Mouse (Mus musculus): ENCODE data around the gene Tmem263. TPM values are rescaled to one million over a fixed set of nuclear protein-coding genes. Genes with fewer than 3 reads are reported as not detected.

Gene Tmem263
- polyA plus RNA-seq, 2 experiments = 29.1 to 83.7 TPM

DNA sequence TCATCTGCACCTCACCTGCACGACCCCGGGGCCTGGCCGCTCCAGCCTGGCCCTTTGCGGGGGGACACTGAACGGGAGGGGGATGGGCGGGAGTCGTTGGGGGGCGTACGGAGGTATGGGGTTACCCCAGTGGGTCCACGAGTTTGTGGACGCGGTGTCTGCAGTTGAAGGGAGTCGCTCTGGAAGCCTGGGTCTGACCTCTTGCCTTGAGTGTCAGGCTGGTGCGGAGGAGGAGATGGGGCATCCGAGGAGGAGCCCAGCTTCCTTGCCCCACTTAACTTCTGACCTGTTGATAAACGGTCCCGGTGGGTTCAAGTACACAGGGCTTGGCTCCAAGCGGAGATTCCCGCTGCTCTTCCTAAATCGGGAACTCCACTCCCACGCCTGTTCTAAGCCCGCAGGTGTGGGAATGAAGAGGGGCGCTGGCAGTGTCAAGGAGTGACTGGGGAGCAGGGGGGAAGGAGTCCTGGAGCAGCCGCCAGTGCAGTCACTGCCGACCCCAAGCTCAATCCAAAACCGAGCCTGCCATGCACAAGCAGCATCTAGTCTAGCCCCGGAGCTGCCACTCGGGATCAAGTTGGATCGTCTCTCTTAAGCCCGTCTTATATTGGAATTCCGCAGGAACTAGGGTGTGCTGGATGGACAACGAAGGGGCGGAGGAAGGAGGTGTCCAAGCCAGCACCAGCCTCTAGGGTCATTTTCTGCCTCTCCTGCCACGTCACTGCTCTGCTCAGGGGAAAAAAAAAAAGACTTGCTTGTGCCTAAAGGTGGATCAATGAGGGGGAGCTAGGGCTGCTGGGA lies 858 bp downstream of the Tmem263 start:
- peak; percentile 13 for ATAC-seq (ENCODE audit: low FRiP score, low read depth)
- no peak for TF ChIP-seq POLR2A (IDR thresholded peaks at IDR 0.05; ENCODE audit: borderline replicate concordance, extremely low read depth, insufficient read depth, insufficient read length)
- 0% methylated on average over 27 of the region's 34 CpGs for WGBS

GRCm38 (mm10) chr10:85114409-85114808 lies 12.0 kb downstream of the Tmem263 start:
- no peak overlapping the region for H3K27ac ChIP-seq (replicated peaks; ENCODE audit: low read depth, low read length)
- H3K9ac ChIP-seq (ENCODE audit: low read depth, low read length, severe bottlenecking) = no peak overlapping the region
- H3K9me3 ChIP-seq (ENCODE audit: control insufficient read depth, low read length) = no peaks in the 10 kb centered on the region
- DNase-seq (ENCODE audit: low spot score) (no peak), ATAC-seq (ENCODE audit: low FRiP score, low read depth) (0 out of 2 replicates have a peak, but pooled peaks have one; percentile 37)
- no peaks in the 10 kb centered on the region for H3K4me1 ChIP-seq (ENCODE audit: control insufficient read depth, insufficient read depth, low read length)
- H3K4me2 ChIP-seq (replicated peaks; ENCODE audit: low read depth, low read length, severe bottlenecking) = no peak overlapping the region
- TF ChIP-seq POLR2A (IDR thresholded peaks at IDR 0.05; ENCODE audit: borderline replicate concordance, extremely low read depth, insufficient read depth, insufficient read length) = no peak
- no peaks in the 10 kb centered on the region for H3K27me3 ChIP-seq (ENCODE audit: control insufficient read depth, insufficient read depth, low read length)
- no peak overlapping the region for H3K4me3 ChIP-seq (replicated peaks; ENCODE audit: low read length)
- 90% methylated on average over 4 of the region's 4 CpGs for WGBS
- peaks cover 68% of the 10 kb centered on the region for H3K36me3 ChIP-seq (ENCODE audit: control insufficient read depth, insufficient read depth, low read length)

More for the DNA sequence above, 858 bp downstream of the Tmem263 start:
- H3K4me1 ChIP-seq (ENCODE audit: control insufficient read depth, insufficient read depth, low read length) = peaks cover 11% of the 10 kb centered on the region; the same call in 1 of the 2 replicates
- H3K9me3 ChIP-seq (ENCODE audit: control insufficient read depth, low read length) = no peaks in the 10 kb centered on the region
- H3K36me3 ChIP-seq (ENCODE audit: control insufficient read depth, insufficient read depth, low read length) = 0 out of 2 replicates have a peak, but pooled peaks cover 3% of the 10 kb centered on the region
- H3K4me3 ChIP-seq (replicated peaks; ENCODE audit: low read length) = peak overlapping the region; percentile 99
- no peaks in the 10 kb centered on the region for H3K27me3 ChIP-seq (ENCODE audit: control insufficient read depth, insufficient read depth, low read length)
- peak overlapping the region; percentile 85 for H3K27ac ChIP-seq (replicated peaks; ENCODE audit: low read depth, low read length)
- DNase-seq (ENCODE audit: low spot score) = peak; percentile 16
- H3K9ac ChIP-seq (ENCODE audit: low read depth, low read length, severe bottlenecking) = peak overlapping the region; percentile 97
- peak overlapping the region; percentile 77 for H3K4me2 ChIP-seq (replicated peaks; ENCODE audit: low read depth, low read length, severe bottlenecking)

- 84% methylated on average over 13 of the region's 13 CpGs for WGBS
- ATAC-seq (ENCODE audit: low FRiP score, low read depth) (no peak), DNase-seq (ENCODE audit: low spot score) (no peak)
- Histone ChIP-seq H3K4me2 (replicated peaks; ENCODE audit: low read depth, low read length, severe bottlenecking) (no peak overlapping the region), H3K9ac (ENCODE audit: low read depth, low read length, severe bottlenecking) (no peak overlapping the region), H3K27ac (replicated peaks; ENCODE audit: low read depth, low read length) (no peak overlapping the region), H3K4me3 (replicated peaks; ENCODE audit: low read length) (no peak overlapping the region), H3K4me1 (ENCODE audit: control insufficient read depth, insufficient read depth, low read length) (peaks cover 9% of the 10 kb centered on the region), H3K27me3 (ENCODE audit: control insufficient read depth, insufficient read depth, low read length) (no peaks in the 10 kb centered on the region), H3K36me3 (ENCODE audit: control insufficient read depth, insufficient read depth, low read length) (peaks cover 30% of the 10 kb centered on the region), H3K9me3 (ENCODE audit: control insufficient read depth, low read length) (no peaks in the 10 kb centered on the region)
- no peak for TF ChIP-seq POLR2A (IDR thresholded peaks at IDR 0.05; ENCODE audit: borderline replicate concordance, extremely low read depth, insufficient read depth, insufficient read length)
These were observed 22.8 kb downstream of the Tmem263 start for GRCm38 (mm10) chr10:85125184-85125583.

DNA sequence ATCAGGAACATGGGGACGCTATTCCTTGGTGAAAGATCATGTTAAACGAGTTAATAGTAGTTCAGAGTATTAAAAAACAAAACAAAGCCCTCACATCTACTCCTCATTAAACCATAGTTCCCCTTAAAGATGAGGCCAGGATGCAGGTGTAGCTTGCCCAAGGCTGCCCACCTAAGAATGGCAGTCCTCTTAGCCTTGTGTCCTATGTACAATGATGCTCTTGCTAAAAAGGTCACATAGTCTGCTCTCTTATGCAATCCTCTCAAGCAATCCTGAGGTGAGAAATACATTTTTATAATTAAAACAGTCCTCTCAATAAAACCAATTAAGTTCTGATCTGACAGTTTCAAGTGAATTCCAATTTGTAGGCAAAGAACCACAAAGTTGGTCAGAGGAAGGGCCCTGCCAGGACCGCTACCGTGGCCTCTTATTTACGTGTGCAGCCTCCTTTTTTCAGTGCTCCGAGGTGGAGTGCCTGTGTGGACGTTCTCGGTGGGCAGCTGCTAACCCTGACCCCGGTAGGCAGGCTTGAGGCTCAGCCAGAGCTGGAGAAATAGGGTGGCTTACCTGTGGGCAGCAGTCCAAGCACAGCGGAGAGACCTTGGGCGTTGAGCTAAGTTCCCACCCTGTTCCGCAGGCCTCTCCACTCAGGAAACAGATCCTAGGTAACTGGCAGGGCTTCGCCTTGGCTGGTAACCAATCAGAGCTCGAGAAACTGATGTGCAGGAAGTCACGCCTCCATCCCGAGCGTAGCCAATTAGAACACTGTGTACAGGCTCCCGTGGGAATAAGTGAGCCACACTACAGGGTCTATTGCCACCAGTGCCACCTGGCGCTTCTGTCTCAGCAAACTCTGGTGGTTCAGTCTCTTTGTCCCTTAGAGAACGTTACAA lies 25.2 kb downstream of the Tmem263 start, which contains the start of gene Mterf2:
TSS of gene Mterf2 (minus strand) at position 633 of the 893 bp plus-strand sequence.
- H3K4me1 ChIP-seq (ENCODE audit: control insufficient read depth, insufficient read depth, low read length) = peaks cover 9% of the 10 kb centered on the region
- H3K4me3 ChIP-seq (replicated peaks; ENCODE audit: low read length) = peak within 1 kb of the TSS; percentile 57
- 0 out of 2 replicates have a peak, but pooled peaks have one; percentile 24 for TF ChIP-seq POLR2A (IDR thresholded peaks at IDR 0.05; ENCODE audit: borderline replicate concordance, extremely low read depth, insufficient read depth, insufficient read length)
- H3K9ac ChIP-seq (ENCODE audit: low read depth, low read length, severe bottlenecking) = peak within 1 kb of the TSS; percentile 66
- 0 out of 2 replicates have a peak within 1 kb of the TSS, but pooled peaks have one; percentile 10 for H3K27ac ChIP-seq (replicated peaks; ENCODE audit: low read depth, low read length)
- 8% methylated on average over 20 of the region's 20 CpGs for WGBS
- H3K36me3 ChIP-seq (ENCODE audit: control insufficient read depth, insufficient read depth, low read length) = peaks cover 17% of the 10 kb centered on the region
- H3K27me3 ChIP-seq (ENCODE audit: control insufficient read depth, insufficient read depth, low read length) = no peaks in the 10 kb centered on the region
- peak; percentile 100 for ATAC-seq (ENCODE audit: low FRiP score, low read depth)
- H3K4me2 ChIP-seq (replicated peaks; ENCODE audit: low read depth, low read length, severe bottlenecking) = peak within 1 kb of the TSS; percentile 56
- DNase-seq (ENCODE audit: low spot score) = peak; percentile 99
- H3K9me3 ChIP-seq (ENCODE audit: control insufficient read depth, low read length) = no peaks in the 10 kb centered on the region

- no peaks in the 10 kb centered on the region for H3K27me3 ChIP-seq (ENCODE audit: control insufficient read depth, insufficient read depth, low read length)
- TF ChIP-seq POLR2A (IDR thresholded peaks at IDR 0.05; ENCODE audit: borderline replicate concordance, extremely low read depth, insufficient read depth, insufficient read length) = no peak
- 18% methylated on average over 7 of the region's 7 CpGs for WGBS
- no peak overlapping the region for H3K9ac ChIP-seq (ENCODE audit: low read depth, low read length, severe bottlenecking)
- DNase-seq (ENCODE audit: low spot score) = no peak
- H3K36me3 ChIP-seq (ENCODE audit: control insufficient read depth, insufficient read depth, low read length) = peaks cover 18% of the 10 kb centered on the region
- peak overlapping the region; percentile 56 for H3K4me2 ChIP-seq (replicated peaks; ENCODE audit: low read depth, low read length, severe bottlenecking)
- H3K27ac ChIP-seq (replicated peaks; ENCODE audit: low read depth, low read length) = 0 out of 2 replicates have a peak overlapping the region, but pooled peaks have one; percentile 10
- H3K4me3 ChIP-seq (replicated peaks; ENCODE audit: low read length) = peak overlapping the region; percentile 57
- no peak; the same call in 1 of the 2 replicates for ATAC-seq (ENCODE audit: low FRiP score, low read depth)
- no peaks in the 10 kb centered on the region for H3K9me3 ChIP-seq (ENCODE audit: control insufficient read depth, low read length)
- H3K4me1 ChIP-seq (ENCODE audit: control insufficient read depth, insufficient read depth, low read length) = peaks cover 9% of the 10 kb centered on the region
These were observed 26.0 kb downstream of the Tmem263 start for GRCm38 (mm10) chr10:85128453-85128852.
